Mouse (Mus musculus) spleen, adult 2 months (tissue): ENCODE data around the gene Mief1. TPM values are rescaled to one million over a fixed set of nuclear protein-coding genes. Genes with fewer than 3 reads are reported as not detected.

Source experiments
- DNase-seq, 2 experiments: peaks; one replicate each; pipeline versions ENCODE4 v3.0.0 to v3.0.0-alpha.2; 2012 to 2021; ENCODE audit warnings: low spot score in 2 of 2, low read depth in 1 of 2
- H3K27ac ChIP-seq: fragments of 200-500 bp; 2 replicates; pipeline ENCODE4 v1.5.1; 2012; ENCODE audit warnings: low read length, inconsistent platforms; ENCODE audit not compliant: insufficient read depth
- H3K27me3 ChIP-seq: fragments of 200-500 bp; 2 replicates; pipeline ENCODE4 v1.6.1; 2012; ENCODE audit warnings: mild to moderate bottlenecking, moderate library complexity, low read length, inconsistent platforms; ENCODE audit not compliant: control insufficient read depth, insufficient read depth
- H3K36me3 ChIP-seq: fragments of 200-500 bp; 2 replicates; pipeline ENCODE4 v1.6.1; 2012; ENCODE audit warnings: mild to moderate bottlenecking, low read length, inconsistent platforms; ENCODE audit not compliant: control insufficient read depth, insufficient read depth
- H3K4me1 ChIP-seq: fragments of 200-500 bp; 2 replicates; pipeline ENCODE4 v1.6.1; 2011; ENCODE audit warnings: inconsistent platforms; ENCODE audit not compliant: control insufficient read depth, insufficient read depth, insufficient read length
- H3K4me3 ChIP-seq: fragments of 200-500 bp; 2 replicates; pipeline ENCODE4 v1.5.1; 2011; ENCODE audit warnings: mild to moderate bottlenecking, inconsistent platforms; ENCODE audit not compliant: insufficient read depth, insufficient read length; ENCODE audit errors: extremely low read depth
- CTCF ChIP-seq: fragments of 200-500 bp; IDR thresholded peaks from 2 replicates; pipeline ENCODE4 v1.5.1; 2011; ENCODE audit warnings: mild to moderate bottlenecking, inconsistent platforms; ENCODE audit not compliant: insufficient read depth, insufficient read length, insufficient replicate concordance; ENCODE audit errors: extremely low read depth
- POLR2A ChIP-seq: fragments of 200-500 bp; IDR thresholded peaks from 2 replicates; pipeline ENCODE4 v1.6.1; 2011; ENCODE audit warnings: low read depth, low read length, inconsistent platforms
- WGBS: fragments of 180-500 bp; shearing (Covaris S2); methylation state at CpG from one replicate; pipeline ENCODE4 v1.1.7; 2018; 5-methylcytosine and 5-hydroxymethylcytosine counted together
- polyA plus RNA-seq: library from polyadenylated mRNA; depleted of rRNA; stranded (reverse); fragments of >200 nt; gene quantifications from 2 replicates; pipeline ENCODE4 v1.2.3, GENCODE M21; 2012

Gene Mief1
- polyA plus RNA-seq, 1 experiment: 11.7 TPM

GRCm38 (mm10) chr15:80199556-80199955, 34.3 kb upstream of the Mief1 start:
- 97% methylated on average over 2 of the region's 2 CpGs for WGBS
- H3K27ac ChIP-seq: no peak overlapping the region
- no peak for TF ChIP-seq POLR2A
- TF ChIP-seq CTCF: no peak
- H3K4me1 ChIP-seq: no peaks in the 10 kb centered on the region
- H3K36me3 ChIP-seq: no peaks in the 10 kb centered on the region
- no peak for DNase-seq
- H3K27me3 ChIP-seq: no peaks in the 10 kb centered on the region
- H3K4me3 ChIP-seq: no peak overlapping the region

GRCm38 (mm10) chr15:80202111-80202775, 31.6 kb upstream of the Mief1 start:
- no peak for DNase-seq
- Histone ChIP-seq H3K27ac (no peak overlapping the region), H3K27me3 (no peaks in the 10 kb centered on the region), H3K4me3 (no peak overlapping the region), H3K4me1 (no peaks in the 10 kb centered on the region), H3K36me3 (no peaks in the 10 kb centered on the region)
- 80% methylated on average over 6 of the region's 6 CpGs for WGBS
- no peak for TF ChIP-seq CTCF
- TF ChIP-seq POLR2A: no peak

GRCm38 (mm10) chr15:80203406-80203805, 30.4 kb upstream of the Mief1 start:
- peak in 1 of 2 experiments; percentile 19 for DNase-seq
- no peaks in the 10 kb centered on the region for H3K27me3 ChIP-seq
- no peak overlapping the region for H3K27ac ChIP-seq
- H3K4me1 ChIP-seq: no peaks in the 10 kb centered on the region
- H3K4me3 ChIP-seq: no peak overlapping the region
- TF ChIP-seq POLR2A (no peak), CTCF (no peak)
- H3K36me3 ChIP-seq: no peaks in the 10 kb centered on the region
- WGBS: 25% methylated on average over 4 of the region's 4 CpGs

- no peaks in the 10 kb centered on the region for H3K27me3 ChIP-seq
- no peak for DNase-seq
- TF ChIP-seq POLR2A: no peak
- TF ChIP-seq CTCF: no peak
- H3K4me3 ChIP-seq: no peak overlapping the region
- WGBS: 79% methylated on average over 3 of the region's 3 CpGs
- no peaks in the 10 kb centered on the region for H3K4me1 ChIP-seq
- no peak overlapping the region for H3K27ac ChIP-seq
- H3K36me3 ChIP-seq: no peaks in the 10 kb centered on the region
These were observed 27.7 kb upstream of the Mief1 start for GRCm38 (mm10) chr15:80206057-80206565.

- H3K27me3 ChIP-seq: no peaks in the 10 kb centered on the region
- H3K27ac ChIP-seq: no peak overlapping the region
- TF ChIP-seq POLR2A (no peak), CTCF (no peak)
- 81% methylated on average over 4 of the region's 4 CpGs for WGBS
- no peaks in the 10 kb centered on the region for H3K4me1 ChIP-seq
- no peaks in the 10 kb centered on the region for H3K36me3 ChIP-seq
- DNase-seq: no peak
- H3K4me3 ChIP-seq: no peak overlapping the region
These were observed 25.4 kb upstream of the Mief1 start for GRCm38 (mm10) chr15:80208446-80208845.

GRCm38 (mm10) chr15:80213688-80214087, 20.1 kb upstream of the Mief1 start:
- Histone ChIP-seq H3K4me3 (no peak overlapping the region), H3K27ac (no peak overlapping the region), H3K27me3 (no peaks in the 10 kb centered on the region), H3K36me3 (no peaks in the 10 kb centered on the region), H3K4me1 (no peaks in the 10 kb centered on the region)
- TF ChIP-seq CTCF (no peak), POLR2A (no peak)
- DNase-seq: no peak

- Histone ChIP-seq H3K4me3 (no peak overlapping the region), H3K27me3 (no peaks in the 10 kb centered on the region), H3K27ac (no peak overlapping the region), H3K36me3 (no peaks in the 10 kb centered on the region), H3K4me1 (peaks cover 4% of the 10 kb centered on the region)
- no peak for DNase-seq
- 20% methylated on average over 10 of the region's 10 CpGs for WGBS
- TF ChIP-seq CTCF (peak; percentile 53; the same call in 1 of the 2 replicates), POLR2A (no peak)
These were observed 17.9 kb upstream of the Mief1 start for GRCm38 (mm10) chr15:80215716-80216479.
